Mouse (Mus musculus) kidney, adult 2 months (tissue): ENCODE results near the gene Plpp2.

Experiments
- CTCF ChIP-seq: fragments of 200-500 bp; conservative IDR thresholded peaks from 2 replicates; pipeline ENCODE4 v1.5.1; 2011; ENCODE audit warnings: low read depth, mild to moderate bottlenecking, control low read depth, low read length, moderate library complexity, mixed read lengths; ENCODE audit not compliant: insufficient read depth, insufficient read length
- POLR2A ChIP-seq: fragments of 200-500 bp; IDR thresholded peaks from one replicate; pipeline ENCODE4 v1.6.1; 2011; ENCODE audit warnings: low read depth, low read length, control low read depth

GRCm38 (mm10) chr10:79528081-79528480, 5.5 kb downstream of the Plpp2 start:
- TF ChIP-seq POLR2A (no peak), CTCF (0 out of 2 replicates have a peak, but pooled peaks have one; percentile 18)
